Mouse (Mus musculus): ENCODE data around the gene H2-DMb2.

Gene H2-DMb2

GRCm38 (mm10) chr17:34118873-34119248 lies 24.2 kb upstream of the H2-DMb2 start:
- no peak for DNase-seq (ENCODE audit: low spot score in 2 of 2)

GRCm38 (mm10) chr17:34119249-34120179 lies 23.6 kb upstream of the H2-DMb2 start, which contains the start of gene H2-DMa:
Gene H2-DMa (plus strand): TSS chr17:34119541.
- peak; percentile 98 to 99 for DNase-seq (ENCODE audit: low spot score in 2 of 2)

- DNase-seq (ENCODE audit: low spot score in 2 of 2): peak in 1 of 2 experiments; percentile 87
These were observed 22.9 kb upstream of the H2-DMb2 start for GRCm38 (mm10) chr17:34120180-34120723.

- no peak for DNase-seq (ENCODE audit: low spot score in 2 of 2)
These were observed 22.3 kb upstream of the H2-DMb2 start for GRCm38 (mm10) chr17:34120814-34121171.

GRCm38 (mm10) chr17:34121172-34121878 lies 21.8 kb upstream of the H2-DMb2 start:
- DNase-seq (ENCODE audit: low spot score in 2 of 2): peak; percentile 91 to 92

- peak in 1 of 2 experiments; percentile 66 for DNase-seq (ENCODE audit: low spot score in 2 of 2)
These were observed 21.3 kb upstream of the H2-DMb2 start for GRCm38 (mm10) chr17:34121879-34122187.

GRCm38 (mm10) chr17:34122188-34122984 lies 20.7 kb upstream of the H2-DMb2 start, which contains the start of gene Brd2:
Gene Brd2 (minus strand): TSS chr17:34122634.
- DNase-seq (ENCODE audit: low spot score in 2 of 2): peak; percentile 90 to 95

GRCm38 (mm10) chr17:34123111-34123510 lies 20.0 kb upstream of the H2-DMb2 start:
- DNase-seq (ENCODE audit: low spot score in 2 of 2): no peak

GRCm38 (mm10) chr17:34123518-34123917 lies 19.6 kb upstream of the H2-DMb2 start:
- no peak for DNase-seq (ENCODE audit: low spot score in 2 of 2)

- DNase-seq (ENCODE audit: low spot score in 2 of 2): no peak
These were observed 18.5 kb upstream of the H2-DMb2 start for GRCm38 (mm10) chr17:34124649-34125048.

GRCm38 (mm10) chr17:34126826-34127420 lies 16.2 kb upstream of the H2-DMb2 start:
- no peak for DNase-seq (ENCODE audit: low spot score in 2 of 2)

- DNase-seq (ENCODE audit: low spot score in 2 of 2): peak in 1 of 2 experiments; percentile 62
These were observed 15.6 kb upstream of the H2-DMb2 start for GRCm38 (mm10) chr17:34127475-34127874.

GRCm38 (mm10) chr17:34128264-34128937 lies 14.7 kb upstream of the H2-DMb2 start:
- DNase-seq (ENCODE audit: low spot score in 2 of 2): peak in 1 of 2 experiments; percentile 61

- no peak for DNase-seq (ENCODE audit: low spot score in 2 of 2)
These were observed 13.9 kb upstream of the H2-DMb2 start for GRCm38 (mm10) chr17:34128944-34129791.

GRCm38 (mm10) chr17:34130073-34130947 lies 12.8 kb upstream of the H2-DMb2 start:
- DNase-seq (ENCODE audit: low spot score in 2 of 2): no peak

GRCm38 (mm10) chr17:34131911-34132310 lies 11.2 kb upstream of the H2-DMb2 start:
- DNase-seq (ENCODE audit: low spot score in 2 of 2): no peak

- DNase-seq (ENCODE audit: low spot score in 2 of 2): peak in 1 of 2 experiments; percentile 4
These were observed 9.8 kb upstream of the H2-DMb2 start for GRCm38 (mm10) chr17:34133289-34133688.

- no peak for DNase-seq (ENCODE audit: low spot score in 2 of 2)
These were observed 8.7 kb upstream of the H2-DMb2 start for GRCm38 (mm10) chr17:34134451-34134850.
